Mouse (Mus musculus): ENCODE measurements around the gene Rfxank. TPM values are rescaled to one million over a fixed set of nuclear protein-coding genes. Genes with fewer than 3 reads are reported as not detected.

Gene Rfxank
- polyA plus RNA-seq, 1 experiment from 2014 or later, result 7.5 TPM

DNA sequence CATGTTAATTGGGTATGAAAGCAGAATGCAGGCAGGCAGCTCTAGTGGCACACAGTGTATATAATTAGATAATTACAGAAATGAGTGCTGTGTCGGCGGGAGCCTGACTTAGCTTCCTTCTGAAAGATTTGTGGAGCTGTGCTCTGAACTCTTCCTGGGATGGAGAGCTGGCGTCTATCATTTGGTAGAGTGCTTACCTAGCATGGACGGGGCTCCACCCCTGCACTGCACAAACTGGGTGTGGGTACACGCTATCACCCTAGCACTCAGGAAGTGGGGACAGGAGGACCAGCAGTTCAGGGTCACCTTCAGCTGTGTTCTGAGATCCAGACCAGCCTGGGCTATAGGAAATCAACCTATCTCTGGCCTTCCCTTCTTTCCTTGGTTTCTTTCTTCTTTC is 34.4 kb upstream of the Rfxank start:
- Histone ChIP-seq H3K9me3 (ENCODE audit: control insufficient read depth, low read length) (no peaks in the 10 kb centered on the region), H3K27ac (replicated peaks; ENCODE audit: low read depth, low read length) (no peak overlapping the region), H3K4me2 (ENCODE audit: low read length) (peak overlapping the region; percentile 64; the same call in 1 of the 2 replicates), H3K36me3 (ENCODE audit: control insufficient read depth, insufficient read depth, low read length) (peaks cover 14% of the 10 kb centered on the region), H3K27me3 (ENCODE audit: control insufficient read depth, insufficient read depth, low read length) (no peaks in the 10 kb centered on the region), H3K4me1 (ENCODE audit: control insufficient read depth, insufficient read depth, low read length) (peaks cover 8% of the 10 kb centered on the region; the same call in 1 of the 2 replicates), H3K9ac (replicated peaks; ENCODE audit: low read length) (no peak overlapping the region), H3K4me3 (replicated peaks; ENCODE audit: low read depth, low read length) (no peak overlapping the region)
- no peak for DNase-seq
- no peak for ATAC-seq (ENCODE audit: low FRiP score, low TSS enrichment)
- WGBS, result 90% methylated on average over 5 of the region's 5 CpGs

DNA sequence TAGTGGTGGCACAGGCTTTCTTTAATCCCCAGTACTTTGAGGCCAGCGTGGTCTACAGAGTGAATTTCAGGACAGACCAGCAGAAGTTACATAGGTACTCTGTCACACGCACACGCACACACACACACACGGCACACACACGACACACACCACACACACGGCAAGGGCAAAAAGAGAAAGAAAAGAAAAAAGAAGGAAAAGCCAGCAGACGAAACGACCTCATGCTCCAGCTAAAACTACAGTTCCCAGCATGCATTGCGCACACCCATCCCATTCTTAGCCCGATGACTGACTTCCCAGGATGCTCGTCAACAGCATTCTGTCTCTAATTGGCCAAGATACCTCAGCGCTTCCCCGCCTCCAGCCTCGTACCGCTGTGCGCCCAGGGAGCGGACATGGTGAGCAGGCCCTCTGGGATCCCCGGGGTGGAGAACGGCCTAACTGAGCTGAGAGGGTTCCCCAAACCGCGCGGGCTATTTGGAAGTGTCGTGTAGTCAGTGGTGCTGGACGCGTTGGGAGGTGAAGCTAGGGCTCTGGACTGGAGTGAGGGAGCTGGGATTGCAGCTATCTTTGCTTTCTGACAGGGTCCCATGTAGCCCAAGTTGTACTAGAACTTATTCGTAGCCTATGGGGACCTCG is 33.2 kb upstream of the Rfxank start, which contains the start of gene Tmem161a:
Gene Tmem161a (plus strand): TSS at position 314 of the 639 bp plus-strand sequence.
- peak; percentile 95 for DNase-seq
- H3K4me2 ChIP-seq (ENCODE audit: low read length), result peak within 1 kb of the TSS; percentile 64
- peaks cover 6% of the 10 kb centered on the region for H3K36me3 ChIP-seq (ENCODE audit: control insufficient read depth, insufficient read depth, low read length)
- WGBS, result 2% methylated on average over 27 of the region's 27 CpGs
- peaks cover 8% of the 10 kb centered on the region; the same call in 1 of the 2 replicates for H3K4me1 ChIP-seq (ENCODE audit: control insufficient read depth, insufficient read depth, low read length)
- H3K9ac ChIP-seq (replicated peaks; ENCODE audit: low read length), result peak within 1 kb of the TSS; percentile 78
- peak within 1 kb of the TSS; percentile 63 for H3K4me3 ChIP-seq (replicated peaks; ENCODE audit: low read depth, low read length)
- H3K27ac ChIP-seq (replicated peaks; ENCODE audit: low read depth, low read length), result no peak within 1 kb of the TSS
- peak; percentile 93 for ATAC-seq (ENCODE audit: low FRiP score, low TSS enrichment)
- H3K9me3 ChIP-seq (ENCODE audit: control insufficient read depth, low read length), result no peaks in the 10 kb centered on the region
- H3K27me3 ChIP-seq (ENCODE audit: control insufficient read depth, insufficient read depth, low read length), result no peaks in the 10 kb centered on the region

DNA sequence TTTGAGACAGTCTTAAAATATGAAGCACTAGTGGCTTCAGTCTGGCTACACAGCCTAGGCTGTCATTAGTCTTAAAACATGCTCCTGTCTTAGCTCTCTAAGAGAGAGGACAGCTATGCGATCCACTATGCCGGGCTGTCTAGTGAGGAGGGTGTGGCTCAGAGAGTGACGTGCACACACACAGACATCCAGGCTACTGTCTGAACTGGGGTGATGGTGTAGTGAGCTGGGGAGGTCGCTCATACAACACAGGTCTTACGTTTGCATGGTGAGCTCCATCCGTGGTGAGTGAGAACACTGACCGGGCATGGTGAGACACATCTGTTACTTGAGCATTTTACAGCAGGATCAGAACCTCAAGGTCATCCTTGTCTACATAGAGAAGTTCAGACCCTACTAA is 32.3 kb upstream of the Rfxank start:
- Histone ChIP-seq H3K9ac (replicated peaks; ENCODE audit: low read length) (no peak overlapping the region), H3K4me2 (ENCODE audit: low read length) (no peak overlapping the region), H3K27ac (replicated peaks; ENCODE audit: low read depth, low read length) (no peak overlapping the region), H3K9me3 (ENCODE audit: control insufficient read depth, low read length) (no peaks in the 10 kb centered on the region), H3K4me3 (replicated peaks; ENCODE audit: low read depth, low read length) (no peak overlapping the region), H3K36me3 (ENCODE audit: control insufficient read depth, insufficient read depth, low read length) (no peaks in the 10 kb centered on the region), H3K27me3 (ENCODE audit: control insufficient read depth, insufficient read depth, low read length) (peaks cover 6% of the 10 kb centered on the region; the same call in 1 of the 2 replicates), H3K4me1 (ENCODE audit: control insufficient read depth, insufficient read depth, low read length) (peaks cover 11% of the 10 kb centered on the region; the same call in 1 of the 2 replicates)
- ATAC-seq (ENCODE audit: low FRiP score, low TSS enrichment) (no peak), DNase-seq (no peak)
- 91% methylated on average over 7 of the region's 7 CpGs for WGBS

GRCm38 (mm10) chr8:70170748-70171147 is 31.8 kb upstream of the Rfxank start:
- Histone ChIP-seq H3K9me3 (ENCODE audit: control insufficient read depth, low read length) (no peaks in the 10 kb centered on the region), H3K9ac (replicated peaks; ENCODE audit: low read length) (no peak overlapping the region), H3K27me3 (ENCODE audit: control insufficient read depth, insufficient read depth, low read length) (peaks cover 10% of the 10 kb centered on the region; the same call in 1 of the 2 replicates), H3K4me3 (replicated peaks; ENCODE audit: low read depth, low read length) (no peak overlapping the region), H3K4me1 (ENCODE audit: control insufficient read depth, insufficient read depth, low read length) (peaks cover 11% of the 10 kb centered on the region; the same call in 1 of the 2 replicates), H3K4me2 (ENCODE audit: low read length) (no peak overlapping the region), H3K36me3 (ENCODE audit: control insufficient read depth, insufficient read depth, low read length) (no peaks in the 10 kb centered on the region), H3K27ac (replicated peaks; ENCODE audit: low read depth, low read length) (no peak overlapping the region)
- DNase-seq (no peak), ATAC-seq (ENCODE audit: low FRiP score, low TSS enrichment) (no peak)
- WGBS, result 74% methylated on average over 3 of the region's 3 CpGs

DNA sequence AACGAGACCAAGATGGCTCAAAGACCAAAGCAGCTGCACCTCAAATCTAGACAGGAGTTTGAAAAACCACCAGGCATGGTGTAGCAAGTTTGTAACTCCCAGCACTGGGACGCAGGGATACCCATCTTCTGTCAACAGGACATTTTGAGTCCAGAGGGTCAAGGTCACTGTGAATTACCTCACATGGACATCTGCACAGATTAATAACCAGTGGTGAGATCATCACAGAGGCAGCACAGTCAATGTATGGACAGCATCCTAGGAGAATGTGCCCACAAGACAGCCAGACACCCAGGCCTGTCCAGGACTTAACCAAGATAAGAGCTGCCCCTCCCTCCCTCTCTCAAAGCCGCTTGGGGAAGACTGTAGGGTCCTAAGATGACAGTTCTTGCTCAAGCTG is 31.2 kb upstream of the Rfxank start:
- Histone ChIP-seq H3K4me3 (replicated peaks; ENCODE audit: low read depth, low read length) (no peak overlapping the region), H3K27me3 (ENCODE audit: control insufficient read depth, insufficient read depth, low read length) (peaks cover 10% of the 10 kb centered on the region; the same call in 1 of the 2 replicates), H3K9me3 (ENCODE audit: control insufficient read depth, low read length) (no peaks in the 10 kb centered on the region), H3K4me1 (ENCODE audit: control insufficient read depth, insufficient read depth, low read length) (peaks cover 11% of the 10 kb centered on the region; the same call in 1 of the 2 replicates), H3K9ac (replicated peaks; ENCODE audit: low read length) (no peak overlapping the region), H3K36me3 (ENCODE audit: control insufficient read depth, insufficient read depth, low read length) (no peaks in the 10 kb centered on the region), H3K27ac (replicated peaks; ENCODE audit: low read depth, low read length) (no peak overlapping the region), H3K4me2 (ENCODE audit: low read length) (no peak overlapping the region)
- WGBS, result 89% methylated on average over 3 of the region's 3 CpGs
- no peak for DNase-seq
- no peak for ATAC-seq (ENCODE audit: low FRiP score, low TSS enrichment)

DNA sequence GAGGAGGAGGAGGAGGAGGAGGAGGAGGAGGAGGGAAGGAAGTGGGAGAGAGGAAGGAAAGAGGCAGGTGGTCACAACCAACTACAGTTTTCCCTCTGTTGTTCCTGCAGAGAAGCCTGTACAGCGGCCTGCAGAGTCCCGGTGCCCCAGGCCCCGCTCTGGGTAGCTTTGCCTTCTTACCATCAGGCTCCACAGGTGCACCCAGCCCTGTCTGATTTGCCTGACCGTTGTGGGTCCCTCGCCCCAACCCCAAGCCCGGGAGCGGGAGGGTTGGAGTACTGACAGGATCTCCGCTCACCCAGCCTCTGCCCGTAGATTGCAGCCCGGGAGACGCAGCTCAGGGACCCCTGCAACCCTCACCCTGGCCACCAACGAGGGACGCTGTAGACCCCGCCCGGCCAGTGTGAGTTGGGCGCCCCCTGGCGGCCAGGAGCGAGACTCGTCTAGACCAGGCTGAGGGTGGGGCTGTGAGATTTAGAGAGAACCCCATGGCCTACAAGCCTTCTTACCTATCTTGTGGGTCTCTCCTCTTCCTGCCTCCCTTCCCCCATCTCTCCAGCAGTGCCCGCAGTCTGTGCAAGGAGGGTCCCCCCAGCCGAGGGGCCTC is 27.7 kb upstream of the Rfxank start:
- Histone ChIP-seq H3K4me1 (ENCODE audit: control insufficient read depth, insufficient read depth, low read length) (peaks cover 3% of the 10 kb centered on the region; the same call in 1 of the 2 replicates), H3K9ac (replicated peaks; ENCODE audit: low read length) (no peak overlapping the region; the same call in 1 of the 2 replicates), H3K4me2 (ENCODE audit: low read length) (peak overlapping the region; percentile 55), H3K36me3 (ENCODE audit: control insufficient read depth, insufficient read depth, low read length) (no peaks in the 10 kb centered on the region), H3K4me3 (replicated peaks; ENCODE audit: low read depth, low read length) (peak overlapping the region; percentile 18), H3K27ac (replicated peaks; ENCODE audit: low read depth, low read length) (no peak overlapping the region), H3K27me3 (ENCODE audit: control insufficient read depth, insufficient read depth, low read length) (peaks cover 10% of the 10 kb centered on the region; the same call in 1 of the 2 replicates), H3K9me3 (ENCODE audit: control insufficient read depth, low read length) (no peaks in the 10 kb centered on the region)
- 4% methylated on average over 21 of the region's 21 CpGs for WGBS
- DNase-seq (peak; percentile 91), ATAC-seq (ENCODE audit: low FRiP score, low TSS enrichment) (peak; percentile 81)

GRCm38 (mm10) chr8:70163316-70163715 is 24.4 kb upstream of the Rfxank start:
- Histone ChIP-seq H3K9ac (replicated peaks; ENCODE audit: low read length) (no peak overlapping the region), H3K27me3 (ENCODE audit: control insufficient read depth, insufficient read depth, low read length) (peaks cover 10% of the 10 kb centered on the region; the same call in 1 of the 2 replicates), H3K4me2 (ENCODE audit: low read length) (no peak overlapping the region), H3K9me3 (ENCODE audit: control insufficient read depth, low read length) (no peaks in the 10 kb centered on the region), H3K4me3 (replicated peaks; ENCODE audit: low read depth, low read length) (no peak overlapping the region), H3K27ac (replicated peaks; ENCODE audit: low read depth, low read length) (no peak overlapping the region), H3K4me1 (ENCODE audit: control insufficient read depth, insufficient read depth, low read length) (peaks cover 3% of the 10 kb centered on the region; the same call in 1 of the 2 replicates), H3K36me3 (ENCODE audit: control insufficient read depth, insufficient read depth, low read length) (no peaks in the 10 kb centered on the region)
- DNase-seq (no peak), ATAC-seq (ENCODE audit: low FRiP score, low TSS enrichment) (no peak)
- 89% methylated on average over 3 of the region's 3 CpGs for WGBS

- no peaks in the 10 kb centered on the region for H3K27me3 ChIP-seq (ENCODE audit: control insufficient read depth, insufficient read depth, low read length)
- no peaks in the 10 kb centered on the region for H3K9me3 ChIP-seq (ENCODE audit: control insufficient read depth, low read length)
- H3K36me3 ChIP-seq (ENCODE audit: control insufficient read depth, insufficient read depth, low read length), result no peaks in the 10 kb centered on the region
- no peak for ATAC-seq (ENCODE audit: low FRiP score, low TSS enrichment)
- DNase-seq, result no peak
- no peak overlapping the region for H3K4me2 ChIP-seq (ENCODE audit: low read length)
- H3K9ac ChIP-seq (replicated peaks; ENCODE audit: low read length), result no peak overlapping the region
- no peaks in the 10 kb centered on the region for H3K4me1 ChIP-seq (ENCODE audit: control insufficient read depth, insufficient read depth, low read length)
- H3K4me3 ChIP-seq (replicated peaks; ENCODE audit: low read depth, low read length), result no peak overlapping the region
- no peak overlapping the region for H3K27ac ChIP-seq (replicated peaks; ENCODE audit: low read depth, low read length)
- 71% methylated on average over 13 of the region's 13 CpGs for WGBS
Observed at GRCm38 (mm10) chr8:70160015-70160414, 21.1 kb upstream of the Rfxank start.

Measured in midbrain, embryonic 14.5 days (tissue).